Mouse (Mus musculus): ENCODE measurements around the gene Pla2g1b.
"Not testable (repeated sequence)": the region's sequence is repeated elsewhere in the genome, so short reads cannot be mapped to it uniquely, and the experiment has no call there.

Pla2g1b gene

GRCm38 (mm10) chr5:115465642-115466420 lies at the start of gene Pla2g1b:
Pla2g1b (plus strand) TSS chr5:115466262.
- no peak for DNase-seq (ENCODE audit: low spot score in 2 of 2)

GRCm38 (mm10) chr5:115428831-115429358 lies 37.2 kb upstream of the Pla2g1b start:
- no peak for DNase-seq (ENCODE audit: low spot score in 2 of 2)

GRCm38 (mm10) chr5:115429359-115430186 lies 36.5 kb upstream of the Pla2g1b start, which contains the start of gene Msi1:
Msi1 (plus strand) TSS chr5:115429599.
- no peak for DNase-seq (ENCODE audit: low spot score in 2 of 2)

GRCm38 (mm10) chr5:115430187-115430960 lies 35.7 kb upstream of the Pla2g1b start:
- DNase-seq (ENCODE audit: low spot score in 2 of 2), result no peak

- no peak for DNase-seq (ENCODE audit: low spot score in 2 of 2)
Measured at GRCm38 (mm10) chr5:115431061-115431897, 34.8 kb upstream of the Pla2g1b start.

GRCm38 (mm10) chr5:115431898-115432259 lies 34.2 kb upstream of the Pla2g1b start:
- DNase-seq (ENCODE audit: low spot score in 2 of 2), result no peak

- no peak for DNase-seq (ENCODE audit: low spot score in 2 of 2)
Measured at GRCm38 (mm10) chr5:115432395-115432794, 33.7 kb upstream of the Pla2g1b start.

- no peak for DNase-seq (ENCODE audit: low spot score in 2 of 2)
Measured at GRCm38 (mm10) chr5:115433191-115433590, 32.9 kb upstream of the Pla2g1b start.

- DNase-seq (ENCODE audit: low spot score in 2 of 2), result no peak
Measured at GRCm38 (mm10) chr5:115434280-115434852, 31.7 kb upstream of the Pla2g1b start.

GRCm38 (mm10) chr5:115434853-115435754 lies 31.0 kb upstream of the Pla2g1b start:
- no peak for DNase-seq (ENCODE audit: low spot score in 2 of 2)

- no peak for DNase-seq (ENCODE audit: low spot score in 2 of 2)
Measured at GRCm38 (mm10) chr5:115435755-115436379, 30.2 kb upstream of the Pla2g1b start.

- no peak for DNase-seq (ENCODE audit: low spot score in 2 of 2)
Measured at GRCm38 (mm10) chr5:115436421-115437124, 29.5 kb upstream of the Pla2g1b start.

- DNase-seq (ENCODE audit: low spot score in 2 of 2), result no peak
Measured at GRCm38 (mm10) chr5:115437242-115437944, 28.7 kb upstream of the Pla2g1b start.

GRCm38 (mm10) chr5:115437945-115438315 lies 28.1 kb upstream of the Pla2g1b start:
- DNase-seq (ENCODE audit: low spot score in 2 of 2), result no peak

GRCm38 (mm10) chr5:115438667-115439066 lies 27.4 kb upstream of the Pla2g1b start:
- DNase-seq (ENCODE audit: low spot score in 2 of 2), result no peak

- peak; percentile 42 to 45 for DNase-seq (ENCODE audit: low spot score in 2 of 2)
Measured at GRCm38 (mm10) chr5:115441205-115441849, 24.7 kb upstream of the Pla2g1b start.

GRCm38 (mm10) chr5:115442663-115443062 lies 23.4 kb upstream of the Pla2g1b start:
- DNase-seq (ENCODE audit: low spot score in 2 of 2), result not testable (repeated sequence)

Data from spleen, postnatal 36 days (tissue).